Mouse (Mus musculus): Measurements from ENCODE around the gene Olfr1440.

- TF ChIP-seq ZKSCAN1 (IDR thresholded peaks at IDR 0.05; ENCODE audit: borderline replicate concordance, low read depth, low read length) (no peak), HCFC1 (IDR thresholded peaks at IDR 0.05; ENCODE audit: low read depth, low read length) (no peak), GABPA (IDR thresholded peaks at IDR 0.05; ENCODE audit: insufficient replicate concordance, low read depth, low read length) (no peak), USF2 (conservative IDR thresholded peaks at IDR 0.05; ENCODE audit: low read depth, low read length) (no peak), POLR2AphosphoS2 (IDR thresholded peaks at IDR 0.05; ENCODE audit: low read depth, low read length) (no peak), PAX5 (IDR thresholded peaks at IDR 0.05; ENCODE audit: low read length) (no peak), SMC3 (IDR thresholded peaks at IDR 0.05; ENCODE audit: low read depth, low read length) (no peak), POLR2A (IDR thresholded peaks at IDR 0.05; ENCODE audit: low read depth, low read length) (no peak), CTCF (conservative IDR thresholded peaks at IDR 0.05 in 1 of 2, IDR thresholded peaks at IDR 0.05 in 1 of 2; ENCODE audit: low read depth in 2 of 2, low read length in 2 of 2) (no peak), EP300 (IDR thresholded peaks at IDR 0.05; ENCODE audit: low read length) (no peak), RAD21 (IDR thresholded peaks at IDR 0.05; ENCODE audit: low read depth, low read length) (no peak)
These were observed 53.1 kb downstream of the Olfr1440 start for GRCm38 (mm10) chr19:12440103-12440725.

All from CH12.LX (cell line).